Mouse (Mus musculus): ENCODE results near the gene Olfr194.
"Not testable (repeated sequence)": the region's sequence is repeated elsewhere in the genome, so short reads cannot be mapped to it uniquely, and the experiment has no call there.

The Olfr194 gene

DNA sequence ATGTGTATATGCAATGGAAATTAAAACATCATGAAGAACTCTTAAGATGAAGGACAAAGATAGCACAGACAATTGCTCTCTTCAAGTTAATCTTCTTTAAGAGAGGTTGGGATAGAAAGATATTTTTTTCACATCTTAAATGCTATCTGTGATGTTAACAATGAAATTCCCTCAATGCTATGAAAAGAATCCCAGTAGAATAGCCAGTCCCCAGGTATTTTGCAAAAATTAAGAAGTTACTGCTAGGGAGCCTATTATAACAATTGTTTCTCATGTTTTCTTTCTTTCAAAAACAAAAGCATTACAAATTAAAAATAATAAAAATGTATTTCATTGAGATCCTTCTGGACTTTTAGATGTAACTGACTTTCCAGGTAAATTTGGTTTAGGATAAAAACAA, at the start of gene Olfr194:
Gene Olfr194, minus strand, starts transcription at position 101 of the 400 bp plus-strand sequence.
- no peak for DNase-seq (ENCODE audit: low read depth, low spot score)

DNA sequence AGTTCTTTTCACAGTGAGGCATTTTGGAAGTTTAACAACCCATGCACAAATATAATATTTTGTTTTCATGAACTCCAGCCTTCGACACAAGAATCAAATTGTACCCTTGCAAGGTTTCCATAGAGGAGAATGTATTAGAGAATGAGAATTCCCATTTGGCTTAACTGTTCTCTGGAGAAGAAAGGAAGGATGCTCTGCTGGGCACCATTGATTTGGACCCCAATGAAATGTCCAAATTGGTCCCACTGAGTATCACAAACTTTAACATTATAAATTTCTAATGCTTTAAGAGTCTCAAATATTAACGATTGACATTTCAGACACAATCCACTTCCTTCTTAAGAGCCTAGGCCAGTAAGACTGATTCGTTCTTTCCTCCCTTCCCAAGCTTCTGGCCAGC, 49.5 kb upstream of the Olfr194 start, which contains the start of gene Olfr196:
Gene Olfr196, minus strand, starts transcription at position 101 of the 400 bp plus-strand sequence.
- DNase-seq (ENCODE audit: low read depth, low spot score) = no peak

DNA sequence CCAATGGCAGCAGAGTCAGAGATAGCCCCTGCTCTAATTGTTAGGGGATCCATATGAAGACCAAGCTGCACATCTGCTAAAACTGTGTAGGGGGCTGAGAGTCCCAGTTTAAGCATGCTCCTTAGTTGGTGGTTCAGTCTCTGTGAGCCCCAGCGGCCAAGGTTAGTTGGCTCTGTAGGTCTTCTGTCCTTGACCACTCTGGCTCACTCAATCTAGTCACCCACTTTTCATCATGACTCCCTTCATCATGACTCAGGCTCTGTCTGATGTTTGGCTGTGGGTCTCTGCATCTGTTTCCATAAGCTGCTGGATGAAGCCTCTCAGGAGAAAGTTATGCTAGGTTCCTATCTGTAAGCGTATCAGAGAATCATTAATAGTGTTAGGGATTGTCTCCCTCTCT, 31.1 kb upstream of the Olfr194 start:
- no peak for DNase-seq (ENCODE audit: low read depth, low spot score)

DNA sequence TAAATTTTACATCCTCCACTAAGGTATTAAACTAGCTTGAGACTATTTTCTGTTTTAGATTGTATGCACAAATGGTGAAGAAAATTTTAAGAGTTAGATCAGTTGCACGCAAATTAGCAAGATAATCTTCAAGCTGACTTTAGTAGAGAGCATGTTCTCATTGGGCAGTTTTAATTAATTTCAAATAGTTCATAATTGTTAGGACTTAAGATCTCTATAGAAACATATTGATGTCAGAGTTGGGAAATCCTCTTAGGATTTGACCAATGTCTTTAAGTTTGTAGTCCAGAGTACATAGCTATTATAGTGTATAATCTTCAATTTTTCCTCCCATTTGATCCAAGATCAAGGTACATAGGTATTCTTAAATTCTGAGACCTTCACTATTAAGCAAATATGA, 25.9 kb upstream of the Olfr194 start, which contains the start of gene Olfr195:
Gene Olfr195, plus strand, starts transcription at position 301 of the 400 bp plus-strand sequence.
- no peak for DNase-seq (ENCODE audit: low read depth, low spot score)

DNA sequence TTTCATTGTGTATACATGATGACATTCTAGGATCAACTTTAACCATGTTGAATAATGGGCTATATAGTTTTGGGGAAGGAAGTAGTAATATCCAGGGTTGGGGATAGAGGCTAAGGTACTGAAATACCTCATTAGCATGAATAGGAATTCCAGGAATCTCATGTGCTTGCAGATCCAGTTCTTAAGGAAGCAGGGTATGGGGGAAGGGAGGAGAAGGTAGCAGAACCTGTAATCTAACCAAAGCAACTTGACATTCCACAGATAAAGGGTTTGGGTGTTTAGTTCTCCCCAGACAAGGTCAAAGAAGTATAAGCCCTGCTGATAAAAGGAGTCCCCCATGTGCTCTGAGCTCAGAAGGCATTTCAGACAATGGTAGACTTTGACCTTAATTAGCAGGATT, 20.2 kb upstream of the Olfr194 start:
- DNase-seq (ENCODE audit: low read depth, low spot score) = no peak

DNA sequence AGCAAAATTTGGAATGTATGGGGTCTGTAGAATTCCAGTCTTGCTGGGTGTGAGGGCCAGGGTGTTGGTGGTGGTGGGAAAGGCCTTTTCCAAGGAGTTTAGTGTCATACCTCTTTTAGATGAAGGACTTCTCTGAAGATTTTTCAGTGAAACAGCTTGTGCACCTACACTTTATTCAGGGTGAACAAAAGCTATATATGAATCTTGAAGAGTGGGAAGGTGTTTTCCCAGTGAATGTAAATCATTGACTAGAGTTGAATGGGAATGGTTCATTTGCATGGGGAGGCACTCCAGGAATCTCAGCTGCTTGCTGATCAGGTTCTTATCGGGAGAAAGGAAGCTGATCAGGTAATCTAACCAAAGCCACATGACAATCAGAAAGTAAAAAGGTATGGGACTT, 9.9 kb upstream of the Olfr194 start:
- DNase-seq (ENCODE audit: low read depth, low spot score) = no peak

DNA sequence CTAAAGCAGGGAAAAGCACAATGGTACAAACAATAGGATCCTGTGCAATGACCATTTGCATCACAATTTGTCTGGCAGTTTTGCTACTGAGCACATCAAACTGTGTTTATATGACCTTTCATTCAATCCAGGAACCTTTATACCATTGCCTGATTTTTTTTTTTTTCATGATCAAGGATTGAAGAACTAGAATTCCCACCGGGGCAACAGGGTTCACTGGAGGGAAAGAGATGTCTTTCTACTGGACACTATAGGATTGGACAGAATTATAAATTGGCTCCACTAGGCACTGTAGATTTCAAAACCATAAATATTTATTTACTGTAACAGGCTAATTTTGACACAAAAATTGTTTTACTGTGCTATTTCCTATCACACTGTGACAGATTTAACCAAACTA, 9.1 kb downstream of the Olfr194 start, which contains the start of gene Olfr193:
Gene Olfr193, minus strand, starts transcription at position 101 of the 400 bp plus-strand sequence.
- no peak for DNase-seq (ENCODE audit: low read depth, low spot score)

DNA sequence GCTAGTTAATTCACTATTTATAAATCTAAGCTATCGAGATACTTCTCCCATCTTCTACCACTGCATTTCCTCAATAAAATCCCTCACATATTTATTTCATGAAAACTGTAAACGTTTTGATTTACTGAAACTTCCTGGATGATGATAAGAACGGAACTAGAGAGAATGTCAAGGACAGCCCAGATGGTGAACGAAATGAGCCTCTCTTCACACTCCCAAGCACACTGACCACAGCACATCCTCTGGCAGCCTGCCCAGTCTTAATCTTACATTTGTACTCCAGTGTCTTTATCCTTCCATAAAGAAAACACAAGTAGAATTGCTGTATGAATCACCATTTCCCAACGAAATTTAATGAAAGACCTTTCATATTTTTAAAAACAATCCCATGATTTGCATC, 12.3 kb downstream of the Olfr194 start:
- DNase-seq (ENCODE audit: low read depth, low spot score) = not testable (repeated sequence)

DNA sequence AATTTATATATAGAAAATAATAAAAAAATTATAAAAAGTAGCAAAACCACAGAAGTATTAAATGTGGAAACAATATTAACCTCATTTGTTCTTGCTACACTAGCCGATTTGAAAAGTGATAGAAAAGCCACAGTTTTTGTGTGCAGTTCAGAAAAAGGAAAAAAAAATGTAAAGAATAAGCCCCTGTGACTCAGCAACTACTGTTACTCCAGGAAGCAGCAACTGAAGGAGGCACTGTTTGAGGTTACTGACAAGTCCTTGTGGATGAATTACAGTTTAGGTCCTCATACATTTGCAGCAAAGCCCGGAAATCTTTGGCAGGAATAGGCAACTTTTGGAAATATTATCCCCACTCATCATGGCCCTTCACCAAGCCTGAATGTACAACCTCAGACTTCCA, 15.6 kb downstream of the Olfr194 start:
- DNase-seq (ENCODE audit: low read depth, low spot score) = no peak

DNA sequence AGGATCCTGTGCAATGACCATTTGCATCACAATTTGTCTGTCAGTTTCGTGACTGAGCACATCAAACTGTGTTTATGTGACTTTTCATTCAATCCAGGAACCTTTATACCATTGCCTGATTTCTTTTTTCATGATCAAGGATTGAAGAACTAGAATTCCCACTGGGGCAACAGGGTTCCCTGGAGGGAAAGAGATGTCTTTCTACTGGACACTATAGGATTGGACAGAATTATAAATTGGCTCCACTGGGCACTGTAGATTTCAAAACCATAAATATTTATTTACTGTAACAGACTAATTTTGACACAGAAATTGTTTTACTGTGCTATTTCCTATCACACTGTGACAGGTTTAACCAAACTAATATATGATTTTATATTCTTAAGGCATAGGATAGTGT, 31.1 kb downstream of the Olfr194 start, which contains the start of gene Olfr191:
Gene Olfr191, minus strand, starts transcription at position 101 of the 400 bp plus-strand sequence.
- DNase-seq (ENCODE audit: low read depth, low spot score) = not testable (repeated sequence)

DNA sequence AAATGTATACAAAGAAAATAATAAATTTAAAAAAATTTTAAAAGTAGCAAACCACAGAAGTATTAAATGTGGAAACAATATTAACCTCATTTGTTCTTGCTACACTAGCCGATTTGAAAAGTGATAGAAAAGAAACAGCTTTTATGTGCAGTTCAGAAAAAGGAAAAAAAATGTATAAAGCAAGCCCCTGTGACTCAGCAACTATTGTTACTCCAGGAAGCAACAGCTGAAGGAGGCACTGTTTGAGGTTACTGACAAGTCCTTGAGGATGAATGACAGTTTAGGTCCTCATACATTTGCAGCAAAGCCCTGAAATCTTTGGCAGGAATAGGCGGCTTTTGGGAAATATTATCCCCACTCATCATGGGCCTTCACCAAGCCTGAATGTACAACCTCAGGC, 39.8 kb downstream of the Olfr194 start:
- DNase-seq (ENCODE audit: low read depth, low spot score) = not testable (repeated sequence)

DNA sequence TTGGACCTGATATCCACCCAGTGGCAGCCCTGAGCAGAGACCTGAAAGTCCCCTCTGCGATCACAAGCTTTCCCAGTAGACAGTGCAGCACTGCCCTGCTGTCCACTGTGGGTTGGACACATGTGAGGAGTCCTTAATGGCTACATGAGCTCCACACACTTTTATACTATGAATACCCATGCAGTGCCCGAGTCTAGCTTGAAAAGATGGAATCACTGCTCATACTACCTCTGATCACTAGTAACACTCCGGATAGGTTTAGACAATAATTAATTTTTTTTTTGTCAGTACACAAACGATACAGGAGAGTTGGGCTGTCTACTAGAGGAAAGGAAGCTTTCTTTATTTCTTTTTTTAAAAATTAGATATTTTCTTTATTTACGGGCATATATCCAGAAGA, 43.0 kb downstream of the Olfr194 start, which contains the start of gene Olfr190:
Gene Olfr190, minus strand, starts transcription at position 101 of the 400 bp plus-strand sequence.
- DNase-seq (ENCODE audit: low read depth, low spot score) = no peak

DNA sequence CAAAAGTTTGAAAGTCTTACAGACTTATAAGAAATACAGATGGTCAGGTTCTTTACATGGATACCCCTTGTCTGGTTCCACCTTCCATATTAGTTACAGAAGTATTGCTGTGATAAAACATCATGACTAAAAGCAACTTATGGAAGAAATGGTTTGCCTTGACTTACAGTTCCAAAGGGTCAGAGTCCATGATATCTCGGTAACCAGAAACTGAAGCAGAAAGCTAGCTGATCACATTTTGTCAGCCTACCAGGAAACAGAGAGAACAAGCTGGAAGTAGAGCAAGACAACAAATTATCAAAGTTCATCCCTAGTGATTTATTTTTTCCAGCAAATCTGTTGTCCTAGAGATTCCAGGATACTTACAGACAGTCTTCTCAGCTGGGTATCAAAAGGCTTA, 47.3 kb downstream of the Olfr194 start:
- DNase-seq (ENCODE audit: low read depth, low spot score) = no peak

DNA sequence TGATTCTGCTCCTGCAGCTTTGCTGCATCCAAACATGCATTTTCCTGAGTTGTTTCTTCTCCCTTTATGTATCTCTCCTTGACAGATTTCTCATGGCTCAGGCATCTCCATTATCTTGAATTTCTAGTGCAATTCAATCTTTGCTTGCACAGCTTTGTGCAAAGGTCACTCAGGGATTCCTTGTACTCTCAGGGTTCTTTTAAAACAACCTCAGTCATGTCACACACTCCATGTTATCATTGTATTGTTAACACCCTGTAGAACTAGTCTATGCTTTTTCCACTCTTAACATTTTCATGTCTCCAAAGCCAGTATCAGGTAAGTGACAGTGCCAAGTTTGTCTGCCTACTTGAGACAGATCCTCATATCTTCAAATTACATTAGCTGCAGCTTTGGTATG, 49.1 kb downstream of the Olfr194 start:
- no peak for DNase-seq (ENCODE audit: low read depth, low spot score)

All from brain, embryonic 18.5 days (tissue).